Mouse (Mus musculus) cerebellum, adult 9-10 months (tissue): ENCODE measurements around the gene Rpgrip1.
A peak's percentile ranks its signal among the peaks of the same experiment; 100 is the strongest.
"Not testable (repeated sequence)": the region's sequence is repeated elsewhere in the genome, so short reads cannot be mapped to it uniquely, and the experiment has no call there.

Source experiments
- DNase-seq: peaks from one replicate; pipeline ENCODE4 v3.0.0; 2022

Rpgrip1 gene

GRCm38 (mm10) chr14:52110346-52110745 is at the start of gene Rpgrip1:
Rpgrip1 (plus strand) TSS chr14:52110704.
- no peak for DNase-seq

DNA sequence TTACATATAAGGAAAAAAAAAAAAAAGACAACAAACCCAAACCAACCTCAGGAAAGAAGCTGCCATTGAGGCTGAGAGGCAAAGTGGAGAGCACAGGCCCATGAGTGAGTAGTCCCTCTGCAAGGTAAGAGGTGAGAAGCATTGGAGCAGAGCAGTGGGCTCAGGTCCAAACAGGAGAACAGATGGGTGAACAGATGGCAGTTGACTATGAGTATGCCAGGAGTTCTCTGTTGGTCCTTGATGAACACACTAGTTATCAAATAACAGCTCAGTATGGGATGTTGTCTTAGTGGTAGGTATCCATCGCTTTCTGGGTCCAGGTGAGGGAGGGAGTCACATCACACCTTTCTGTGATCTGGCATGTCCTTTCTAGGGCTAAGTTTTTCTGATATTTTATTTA is 49.7 kb upstream of the Rpgrip1 start:
- DNase-seq, result peak; percentile 99

GRCm38 (mm10) chr14:52061798-52062197 is 48.7 kb upstream of the Rpgrip1 start:
- DNase-seq, result peak; percentile 77

GRCm38 (mm10) chr14:52066135-52066534 is 44.4 kb upstream of the Rpgrip1 start:
- no peak for DNase-seq

- DNase-seq, result no peak
Measured at GRCm38 (mm10) chr14:52071599-52072137, 38.8 kb upstream of the Rpgrip1 start.

- DNase-seq, result no peak
Measured at GRCm38 (mm10) chr14:52083083-52083482, 27.4 kb upstream of the Rpgrip1 start.

DNA sequence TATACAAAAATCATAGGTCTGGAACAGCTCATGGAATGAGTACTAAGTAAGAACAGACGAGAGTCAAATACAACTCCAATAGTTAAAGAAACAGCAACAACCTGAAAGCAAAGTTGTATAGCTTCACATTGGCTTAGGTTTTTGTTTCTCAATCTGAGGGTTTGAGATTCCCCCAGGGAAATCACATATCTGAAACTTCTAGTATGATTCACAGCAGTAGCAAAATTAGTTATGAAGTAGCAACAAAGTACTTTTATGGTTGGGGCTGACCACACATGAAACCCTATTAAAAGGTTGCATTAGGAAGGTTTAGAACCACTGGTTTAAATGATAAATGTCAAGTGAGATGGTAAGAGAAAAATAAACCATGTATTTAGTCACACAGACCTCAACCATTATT is 16.0 kb upstream of the Rpgrip1 start:
- no peak for DNase-seq

- not testable (repeated sequence) for DNase-seq
Measured at GRCm38 (mm10) chr14:52097191-52097590, 13.3 kb upstream of the Rpgrip1 start.

GRCm38 (mm10) chr14:52098387-52098786 is 12.1 kb upstream of the Rpgrip1 start:
- DNase-seq, result not testable (repeated sequence)

GRCm38 (mm10) chr14:52099563-52099962 is 10.9 kb upstream of the Rpgrip1 start:
- no peak for DNase-seq

GRCm38 (mm10) chr14:52100170-52100960 is 10.1 kb upstream of the Rpgrip1 start:
- no peak for DNase-seq

GRCm38 (mm10) chr14:52101285-52102157 is 9.0 kb upstream of the Rpgrip1 start:
- DNase-seq, result peak; percentile 26

GRCm38 (mm10) chr14:52103474-52103855 is 7.0 kb upstream of the Rpgrip1 start:
- DNase-seq, result no peak

- DNase-seq, result peak; percentile 100
Measured at GRCm38 (mm10) chr14:52103856-52104676, 6.4 kb upstream of the Rpgrip1 start, which contains the start of gene Hnrnpc. Hnrnpc (minus strand) TSS chr14:52104028.

DNA sequence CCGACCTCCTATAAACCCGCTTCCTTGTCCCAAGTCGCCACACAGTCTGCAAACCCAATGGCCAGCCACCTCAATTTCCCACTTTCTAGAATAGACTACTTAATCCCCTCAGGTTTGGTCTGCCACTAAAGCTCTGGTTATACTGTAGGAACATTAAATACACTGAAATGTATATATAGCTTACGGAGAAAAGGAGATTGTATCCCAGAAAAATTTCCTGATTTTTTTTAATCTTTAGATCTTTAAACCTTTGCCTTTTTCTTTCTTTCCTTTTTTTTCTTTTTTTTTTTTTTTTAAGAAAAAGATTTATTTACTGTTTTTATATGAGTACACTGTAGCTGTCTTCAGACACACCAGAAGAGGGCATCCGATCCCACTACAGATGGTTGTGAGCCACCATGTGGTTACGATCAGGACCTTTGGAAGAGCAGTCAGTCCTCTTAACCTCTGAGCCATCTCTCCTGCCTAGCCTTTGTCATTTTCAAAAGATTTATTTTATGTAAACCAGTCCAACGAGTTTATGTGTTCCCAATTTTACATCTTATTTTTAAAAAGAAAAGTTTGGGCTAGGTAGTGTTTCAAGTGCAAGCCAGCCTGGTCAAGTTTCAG is 5.7 kb upstream of the Rpgrip1 start:
- no peak for DNase-seq

DNA sequence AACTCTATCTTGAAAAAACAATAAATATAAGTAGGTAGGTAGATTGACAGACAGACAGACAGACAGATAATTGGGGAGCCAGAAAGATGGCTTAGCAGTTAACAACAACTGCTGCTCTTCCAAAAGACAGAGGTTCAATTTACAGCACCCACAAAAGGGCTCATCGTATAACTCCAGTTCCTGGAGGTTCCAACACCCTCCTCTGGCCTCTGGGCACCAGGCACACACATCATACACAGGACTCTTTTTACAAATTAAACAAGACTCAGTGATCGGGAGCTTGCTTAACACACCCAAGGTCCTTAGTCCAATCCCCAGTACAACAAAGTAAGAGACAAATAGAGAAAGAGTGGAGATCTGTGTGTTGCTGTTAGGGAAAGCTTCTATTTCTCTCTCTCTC is 5.2 kb upstream of the Rpgrip1 start:
- no peak for DNase-seq

DNA sequence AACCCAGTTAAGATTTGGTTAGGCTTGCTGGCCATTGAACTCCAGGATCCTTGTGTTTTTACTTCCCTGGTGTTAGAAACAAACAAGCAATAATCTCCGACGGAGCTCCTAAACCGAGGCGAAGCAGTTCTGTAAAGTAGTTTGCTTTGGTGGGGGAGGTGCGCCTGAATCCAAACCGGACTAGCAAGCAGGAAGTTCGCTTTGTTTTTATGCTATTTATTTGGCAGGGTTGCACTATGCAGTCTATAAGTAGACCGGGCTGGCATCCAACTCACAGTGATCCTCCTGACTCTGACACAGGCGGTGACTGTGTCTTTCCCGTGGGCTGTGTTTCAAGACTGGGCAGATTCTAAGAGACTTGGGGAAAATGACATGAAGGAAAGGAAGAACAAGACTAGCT is 3.8 kb upstream of the Rpgrip1 start:
- peak; percentile 84 for DNase-seq

- no peak for DNase-seq
Measured at GRCm38 (mm10) chr14:52108025-52108424, 2.5 kb upstream of the Rpgrip1 start.

DNA sequence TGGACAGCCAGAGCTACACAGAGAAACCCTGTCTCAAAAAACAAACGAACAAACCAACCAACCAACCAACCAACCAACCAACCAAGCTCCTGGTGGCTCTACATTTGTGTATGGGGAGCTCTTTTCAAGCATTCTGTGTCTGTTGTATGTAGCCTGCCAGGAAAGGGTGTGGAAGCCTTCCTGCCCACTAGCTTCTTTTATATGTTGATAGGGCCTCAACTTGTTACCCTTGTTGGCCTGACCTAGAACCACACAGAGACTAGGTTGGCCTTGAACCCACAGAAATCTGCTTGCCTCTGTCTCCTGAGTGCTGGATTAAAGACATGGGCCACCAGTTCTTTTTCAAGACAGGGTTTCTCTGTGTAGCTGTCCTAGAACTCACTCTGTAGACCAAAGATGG is 3.6 kb downstream of the Rpgrip1 start:
- no peak for DNase-seq

GRCm38 (mm10) chr14:52117241-52117640 is 6.7 kb downstream of the Rpgrip1 start:
- no peak for DNase-seq

DNA sequence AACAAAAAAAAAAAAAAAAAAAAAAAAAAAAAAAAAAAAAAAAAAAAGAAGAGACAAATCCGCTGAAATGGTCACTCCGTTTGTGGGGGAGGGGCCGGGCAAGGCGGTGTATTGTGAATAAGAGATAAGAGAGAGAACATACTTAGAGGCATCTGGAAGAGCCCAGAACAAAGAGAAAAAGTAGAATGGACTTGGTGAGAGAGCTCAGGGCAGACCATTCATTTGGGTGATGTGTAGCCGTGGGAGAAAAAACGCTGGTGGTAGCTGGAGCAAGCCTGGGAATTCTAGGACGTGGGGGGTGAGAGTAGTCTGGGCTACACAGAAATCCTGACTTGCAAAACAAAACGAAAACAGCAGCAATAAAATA is 7.9 kb downstream of the Rpgrip1 start:
- no peak for DNase-seq
